Mouse (Mus musculus) megakaryocyte, adult 5-6 weeks (primary cell): ENCODE measurements at regions not wholly inside any gene's neighbourhood (a gene's known extent, or its start where the extent isn't known, plus 50 kb on each side); places are given as distances from the start of the nearest gene placed in this dataset.

ENCODE experiments used
- ATAC-seq: 2 replicates; pipeline ENCODE4 v1.8.0; 2016; ENCODE audit warnings: mild to moderate bottlenecking, inconsistent platforms; ENCODE audit not compliant: poor library complexity, severe bottlenecking

DNA sequence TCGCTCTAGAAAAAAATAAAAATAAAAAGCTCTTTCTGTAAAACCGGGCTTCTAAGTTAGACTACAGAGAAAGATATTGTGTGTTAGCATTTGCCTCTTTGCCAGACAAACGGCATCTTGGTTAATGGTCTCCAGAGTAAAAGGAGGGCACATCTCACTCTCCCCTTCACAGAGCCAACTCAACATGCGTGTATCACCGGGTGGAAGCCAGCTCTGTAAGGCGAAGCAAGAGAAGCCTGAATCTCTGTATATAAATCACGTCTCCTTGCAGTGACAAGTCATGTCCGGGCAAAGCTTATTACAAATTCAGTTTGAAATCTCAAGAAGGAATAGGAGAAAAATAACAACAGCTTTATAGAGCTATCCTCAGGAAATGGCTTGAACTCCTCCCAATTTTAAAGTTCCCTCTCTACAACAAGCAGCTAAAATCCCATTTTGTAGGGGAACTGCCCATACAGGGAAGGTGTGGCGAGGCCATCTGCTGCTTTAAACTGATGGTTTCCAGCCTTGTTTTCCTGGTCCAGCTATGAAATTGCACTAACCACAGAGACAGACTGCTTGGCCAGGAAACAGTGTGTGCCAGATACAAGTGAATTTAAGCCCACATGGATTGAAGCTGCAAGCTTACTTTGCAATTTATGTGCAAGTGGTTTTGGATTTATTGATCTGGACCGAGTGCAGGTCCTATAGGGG lies 291.7 kb upstream of the Noct start:
- no peak for ATAC-seq

DNA sequence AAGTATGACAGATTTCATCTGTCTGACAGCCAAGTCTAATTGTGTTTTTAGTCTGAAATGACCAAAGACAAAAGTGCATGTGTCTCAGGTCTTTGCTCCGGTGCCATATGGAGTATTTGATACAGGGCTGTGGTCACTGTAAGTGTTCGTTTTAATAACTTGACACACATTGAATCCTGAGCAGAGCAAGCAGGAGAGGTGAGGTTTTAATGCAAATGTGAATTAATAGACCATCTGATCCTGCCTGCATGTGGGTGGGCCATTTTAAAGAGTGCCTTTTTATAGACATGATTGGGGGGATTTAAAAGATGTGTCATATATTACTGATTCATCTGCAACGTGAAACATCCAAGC lies 291.2 kb upstream of the Noct start:
- ATAC-seq = no peak

DNA sequence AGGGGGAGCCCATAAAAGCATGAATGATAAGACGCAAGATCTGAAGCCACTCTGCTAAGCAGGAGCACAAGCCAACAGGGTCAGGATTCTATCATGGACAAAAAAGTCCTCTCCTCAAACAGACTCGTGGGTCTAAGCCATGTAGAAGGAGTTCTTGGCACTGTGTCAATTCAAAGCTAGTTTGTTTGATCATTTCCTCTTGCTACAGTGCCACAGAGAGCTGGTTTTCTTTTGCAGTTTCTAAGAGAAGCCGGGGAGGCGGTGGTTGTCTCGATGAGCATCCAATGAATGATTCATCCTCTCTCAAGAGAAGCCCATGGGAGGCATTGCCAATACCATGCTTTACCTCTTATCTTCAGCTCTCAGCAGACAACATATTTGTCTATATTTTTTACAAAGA lies 284.6 kb upstream of the Noct start:
- ATAC-seq = no peak

DNA sequence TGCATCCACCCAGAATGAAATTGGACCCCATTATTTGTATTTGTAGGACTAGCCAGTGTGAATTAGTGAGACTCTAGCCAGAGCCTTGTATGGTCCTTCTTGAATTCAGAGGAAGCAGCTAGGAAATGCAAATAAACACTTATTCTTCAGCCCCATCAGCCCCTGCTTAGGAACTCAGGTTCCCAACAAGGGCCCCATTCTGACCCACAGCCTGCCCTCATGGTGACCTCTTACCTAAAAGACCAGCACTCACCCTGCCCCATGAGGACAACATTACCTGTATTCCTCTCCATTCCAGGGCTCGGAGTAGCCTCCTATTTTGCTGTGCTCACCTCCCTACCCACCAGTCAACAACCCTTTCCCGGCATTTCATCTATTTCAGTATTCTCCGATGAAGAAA lies 283.6 kb upstream of the Noct start:
- ATAC-seq = no peak

DNA sequence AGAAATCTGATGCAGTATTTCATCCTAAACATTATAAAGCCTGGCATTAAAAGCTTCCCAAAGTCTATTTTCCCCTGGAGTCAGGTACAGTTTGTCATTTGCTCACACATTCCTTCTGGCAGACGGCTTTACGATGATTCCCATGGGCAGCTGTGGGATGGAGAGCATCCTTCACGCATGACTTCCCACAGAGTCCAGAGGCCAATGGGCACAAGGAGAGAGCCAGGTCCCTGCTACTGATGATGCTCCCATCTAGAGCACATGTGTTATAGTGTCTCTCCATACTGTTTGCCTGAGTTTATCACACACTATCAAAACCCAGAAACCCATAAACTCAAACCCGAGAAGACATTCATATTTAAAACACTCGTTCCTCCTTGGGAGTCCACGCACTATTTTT lies 270.8 kb upstream of the Noct start:
- ATAC-seq = no peak

DNA sequence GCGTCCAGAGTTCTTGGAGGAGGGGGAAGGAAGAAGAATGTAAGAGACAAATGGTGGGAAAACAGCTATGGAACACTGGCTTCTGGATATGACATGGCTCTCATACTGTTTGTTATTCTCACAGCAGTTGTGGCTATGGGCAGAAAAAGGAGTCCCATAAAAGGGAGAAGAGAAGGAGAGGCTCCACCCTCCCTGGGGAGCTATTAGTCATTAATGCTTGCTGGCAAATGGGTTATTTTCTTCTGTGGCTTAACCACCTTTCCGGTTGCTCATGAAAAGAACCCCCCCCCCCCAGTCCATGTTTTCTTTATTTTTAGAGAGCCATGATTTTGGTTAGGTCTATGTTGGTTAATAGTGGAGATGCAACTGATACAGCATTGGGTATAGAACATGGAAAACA lies 253.9 kb upstream of the Noct start:
- no peak for ATAC-seq

DNA sequence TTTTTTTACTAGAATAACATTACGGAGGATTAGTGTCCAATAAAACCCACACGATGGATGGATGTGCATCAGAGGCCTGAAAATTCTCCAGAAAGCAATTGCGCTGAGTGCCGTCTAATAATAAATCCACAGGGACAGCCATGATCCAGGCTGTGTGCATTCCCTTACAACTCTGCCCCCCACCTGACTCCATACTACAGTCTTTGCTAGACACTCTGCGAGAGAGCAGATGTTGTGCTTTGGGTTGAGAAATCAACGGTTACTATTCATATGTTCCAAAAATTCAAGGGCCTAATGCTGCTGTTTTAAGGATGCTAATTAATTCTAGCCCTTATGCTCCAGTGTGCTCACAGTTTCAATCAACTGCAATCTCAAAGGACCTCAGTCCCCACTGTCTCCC lies 251.2 kb upstream of the Noct start:
- no peak for ATAC-seq

DNA sequence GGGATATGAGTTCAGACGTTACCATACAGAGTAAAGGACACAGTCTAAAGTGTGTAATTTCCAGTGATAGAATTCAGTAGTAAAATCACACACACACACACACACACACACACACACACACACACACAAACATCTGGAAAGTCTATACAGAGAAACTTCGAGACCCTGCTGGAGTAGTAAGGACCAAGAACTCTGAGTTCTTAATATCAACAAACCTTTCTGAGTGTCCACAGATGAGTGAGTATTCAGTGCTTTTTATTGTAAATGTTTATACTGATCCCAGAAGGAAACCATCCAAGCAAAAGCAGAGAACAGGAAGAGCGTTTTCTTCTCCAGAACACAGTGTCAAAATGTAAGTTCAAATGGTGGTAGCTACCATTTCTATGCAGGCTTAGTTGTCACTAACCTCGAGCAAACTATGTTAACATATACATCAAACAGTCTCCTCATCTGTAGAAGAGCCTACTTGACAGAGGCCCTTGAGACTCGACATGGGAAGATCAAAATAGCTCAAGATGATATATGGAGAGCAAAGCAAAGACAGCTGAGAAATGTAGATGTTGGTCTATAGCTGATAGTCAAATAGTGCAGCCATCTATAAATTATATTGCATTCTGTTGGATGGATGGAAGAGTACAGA lies 248.0 kb upstream of the Noct start:
- ATAC-seq = no peak

DNA sequence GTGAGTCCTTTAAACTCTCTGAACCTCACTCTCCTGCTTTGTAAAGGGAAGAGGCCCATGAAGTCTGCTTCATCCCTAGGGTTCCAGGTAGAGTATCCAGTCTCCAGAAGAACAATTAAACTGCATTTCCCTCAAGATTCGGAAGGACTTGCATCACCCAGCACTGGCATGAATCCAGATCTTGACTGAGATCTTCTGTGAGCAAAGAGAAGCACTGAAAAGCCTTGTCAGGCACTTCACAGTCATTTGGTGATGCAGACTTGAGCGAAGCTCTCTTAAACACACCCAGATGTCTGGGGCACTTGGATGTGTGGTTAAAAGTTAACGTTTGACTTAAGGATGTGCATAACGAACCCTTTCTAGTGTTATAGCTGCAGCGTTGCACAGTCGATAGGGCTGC lies 247.4 kb upstream of the Noct start:
- no peak for ATAC-seq

DNA sequence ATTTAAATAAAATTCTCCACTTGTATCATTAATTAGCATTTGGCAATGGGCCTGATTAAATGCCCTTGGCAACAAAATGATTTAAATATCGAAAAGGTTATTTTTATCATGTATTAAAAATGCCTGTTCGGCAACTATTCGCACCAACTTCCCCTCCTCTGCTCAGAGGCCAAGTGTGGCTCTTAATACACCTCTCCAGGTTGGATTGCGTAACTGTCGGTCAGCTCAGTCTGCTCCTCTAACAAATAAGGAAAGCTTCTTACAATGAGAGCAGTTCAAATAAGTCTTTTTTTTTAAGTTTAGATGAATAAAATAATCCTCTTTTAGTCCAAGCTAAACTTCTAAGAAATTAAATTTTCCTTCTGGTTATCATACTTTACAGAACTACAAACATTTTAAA lies 245.6 kb upstream of the Noct start:
- no peak for ATAC-seq

DNA sequence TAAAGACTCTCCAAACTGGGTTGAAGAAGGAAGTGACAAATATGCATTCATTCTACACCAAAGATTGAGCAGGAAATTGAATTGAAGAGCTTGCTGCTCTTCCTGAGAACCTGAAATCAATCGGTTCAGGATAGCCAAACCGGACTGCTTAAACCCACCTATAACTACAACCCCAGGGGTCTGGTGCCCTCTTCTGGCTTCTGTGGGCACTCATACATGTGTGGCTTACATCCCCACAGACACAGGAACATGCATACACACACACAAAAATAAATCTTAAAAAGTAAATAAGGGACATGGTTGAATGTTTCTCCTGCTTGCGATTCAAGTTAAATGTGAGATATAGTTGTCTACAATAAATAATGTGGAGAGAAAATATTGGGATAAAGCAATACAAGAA lies 244.7 kb upstream of the Noct start:
- no peak for ATAC-seq

DNA sequence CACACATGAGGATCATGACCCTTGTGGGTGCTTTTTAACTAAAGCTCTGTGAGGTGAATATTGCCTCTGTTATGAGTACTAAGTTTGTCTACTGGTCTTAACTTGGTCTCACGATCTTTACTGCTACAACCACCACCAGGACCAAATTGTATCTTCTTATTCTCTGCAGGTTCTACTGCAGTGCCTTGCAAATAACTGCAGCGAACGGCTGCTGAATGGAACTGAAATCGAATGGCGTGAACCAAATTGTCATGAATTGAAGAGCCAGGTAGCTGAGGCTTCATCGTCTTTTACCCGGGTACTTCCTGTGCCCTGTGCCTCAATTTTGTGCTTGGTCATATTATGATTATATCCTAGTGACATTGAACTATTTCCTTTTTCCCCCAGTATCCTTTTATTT lies 242.5 kb upstream of the Noct start:
- ATAC-seq = no peak

DNA sequence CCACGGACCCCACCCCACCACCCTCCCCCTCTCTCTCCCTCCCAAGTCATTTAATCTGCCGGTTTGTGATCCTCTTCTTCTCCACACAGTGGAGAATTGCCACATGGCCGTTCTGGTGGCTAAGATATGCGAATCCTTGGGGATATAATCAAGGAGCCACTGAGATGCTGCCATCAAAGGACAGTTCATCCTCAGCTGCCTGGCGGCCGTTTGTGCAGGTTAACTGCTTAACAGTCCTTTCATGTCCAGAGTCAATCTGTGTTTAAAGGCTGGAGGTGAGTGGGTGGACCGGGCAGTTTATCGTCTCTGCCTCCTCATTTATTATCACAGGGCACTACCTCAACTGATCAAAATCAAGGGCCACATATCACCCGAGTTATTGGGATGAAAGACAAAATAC lies 241.6 kb upstream of the Noct start:
- ATAC-seq = no peak

DNA sequence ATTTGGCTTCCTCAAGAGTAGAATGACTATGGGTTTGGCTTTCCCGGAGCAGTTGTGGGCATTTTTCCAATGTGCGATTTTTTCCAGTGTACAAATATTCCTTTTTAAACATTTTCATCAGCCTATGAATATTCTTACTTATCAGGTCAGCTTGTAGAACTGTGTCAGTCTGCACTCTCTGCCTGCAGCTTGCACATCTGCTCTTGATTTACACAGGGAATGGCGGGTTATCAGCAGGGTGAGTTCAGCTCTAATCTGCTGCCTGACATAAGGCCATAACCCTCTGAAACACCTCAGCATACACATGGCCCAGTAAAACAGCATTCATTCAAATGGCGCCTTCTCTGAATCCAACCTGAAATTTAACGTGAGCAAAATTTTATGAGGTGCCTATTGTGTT lies 241.1 kb upstream of the Noct start:
- ATAC-seq = no peak

DNA sequence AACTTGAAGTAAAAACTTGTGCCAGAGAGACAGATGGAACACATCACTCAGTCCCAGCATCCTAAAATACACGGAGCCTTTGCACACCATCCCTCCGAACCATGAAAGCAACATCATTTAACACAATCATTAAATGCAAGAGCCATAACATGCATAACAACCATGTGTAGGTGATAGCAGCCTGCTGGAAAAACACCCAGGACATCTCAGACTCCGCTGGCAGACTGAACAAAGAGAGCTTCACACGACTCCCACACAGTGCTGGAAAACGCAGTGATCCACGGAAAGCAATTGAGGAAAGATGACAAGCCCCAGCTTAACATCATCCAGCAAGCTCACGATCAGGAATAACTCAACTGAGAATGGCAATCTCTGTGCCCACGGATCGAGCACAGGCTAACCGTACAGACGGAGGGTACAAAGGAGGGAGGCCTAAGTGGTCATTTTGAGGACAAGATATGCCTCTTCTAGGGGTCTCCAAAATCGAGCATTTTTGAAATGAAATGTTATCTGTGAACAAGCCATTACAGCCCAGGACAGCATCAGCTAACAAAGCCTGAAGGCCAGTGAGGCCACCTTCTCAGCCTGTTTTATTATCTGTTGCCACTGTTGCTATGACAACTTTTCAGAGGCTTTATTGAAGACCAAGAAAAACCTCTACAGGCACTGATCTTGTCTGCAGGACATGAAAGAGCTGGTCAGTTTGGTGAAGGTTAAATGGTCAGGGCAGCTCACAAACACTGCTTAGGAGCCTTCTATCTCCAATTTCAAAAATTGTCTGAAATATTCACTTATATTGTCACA lies 240.1 kb upstream of the Noct start:
- no peak for ATAC-seq

DNA sequence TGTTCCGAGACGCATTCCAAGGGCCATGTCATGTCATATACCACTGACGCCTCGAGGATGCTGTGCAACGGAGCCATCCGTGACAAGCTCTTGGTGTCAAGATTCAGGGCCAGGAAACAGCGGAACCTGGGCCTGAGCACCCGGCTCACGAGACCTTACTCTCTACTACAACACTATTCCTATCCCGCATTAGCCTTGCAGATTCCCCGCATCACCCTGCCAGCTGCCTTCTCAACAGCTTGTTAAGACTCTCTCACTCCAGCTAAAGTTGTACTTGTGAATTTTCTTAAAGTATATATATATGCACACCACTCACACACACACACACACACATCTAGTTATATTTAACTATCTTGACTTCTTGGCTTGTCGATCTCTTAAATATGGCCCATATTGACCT lies 236.4 kb upstream of the Noct start:
- ATAC-seq = no peak

DNA sequence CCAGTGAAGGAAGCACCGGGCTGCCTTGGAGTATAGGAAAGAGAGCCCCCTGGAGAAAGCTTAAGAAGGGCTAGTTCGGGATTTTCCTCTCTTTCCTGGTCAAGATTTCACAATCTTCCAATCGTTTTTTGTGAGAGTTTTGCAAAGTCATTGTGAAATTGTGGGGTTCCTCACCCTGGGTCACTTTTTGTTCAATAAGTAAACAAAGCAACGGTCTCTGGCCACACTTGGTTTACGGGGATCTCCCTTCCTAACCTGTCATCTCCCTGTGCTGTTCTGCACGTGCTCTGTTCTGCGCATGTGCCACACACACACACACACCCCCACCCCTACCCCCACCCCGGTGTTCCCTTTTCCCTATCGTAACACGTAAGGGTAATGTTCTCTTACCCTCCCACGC lies 233.4 kb upstream of the Noct start:
- ATAC-seq = no peak

DNA sequence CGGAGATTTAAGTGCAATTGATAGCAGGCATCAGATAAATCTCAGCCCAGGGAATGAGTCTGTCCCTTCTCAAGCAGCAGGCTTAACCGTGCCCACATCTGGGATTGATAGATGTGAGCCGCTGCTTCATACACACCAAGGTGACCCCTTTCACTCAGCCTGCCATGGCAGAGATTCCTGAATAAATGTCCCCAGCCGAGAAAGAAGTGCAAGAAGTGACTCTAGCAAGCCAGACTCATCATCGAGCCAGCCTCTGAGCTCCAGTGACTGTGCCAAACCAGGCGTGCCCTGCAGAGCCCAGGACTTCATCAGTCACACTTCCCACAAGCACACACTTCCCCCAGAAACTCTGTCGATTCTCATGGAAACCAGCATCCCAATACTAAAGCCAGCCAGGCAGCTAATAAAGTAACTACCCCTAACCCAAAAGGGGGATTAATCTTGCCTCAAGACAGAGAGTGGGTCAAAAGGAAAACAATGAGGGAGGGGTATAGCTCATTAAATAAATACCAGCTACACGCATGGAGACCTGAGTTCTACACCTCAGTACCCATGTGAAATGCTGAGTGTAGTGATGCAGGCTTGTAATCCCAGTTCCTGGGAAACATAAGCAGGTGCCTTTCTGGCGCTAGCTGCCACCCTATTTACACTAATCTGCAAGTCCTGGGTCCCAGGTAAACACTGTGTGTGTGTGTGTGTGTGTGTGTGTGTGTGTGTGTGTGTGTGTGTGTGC lies 231.5 kb upstream of the Noct start:
- ATAC-seq = no peak

DNA sequence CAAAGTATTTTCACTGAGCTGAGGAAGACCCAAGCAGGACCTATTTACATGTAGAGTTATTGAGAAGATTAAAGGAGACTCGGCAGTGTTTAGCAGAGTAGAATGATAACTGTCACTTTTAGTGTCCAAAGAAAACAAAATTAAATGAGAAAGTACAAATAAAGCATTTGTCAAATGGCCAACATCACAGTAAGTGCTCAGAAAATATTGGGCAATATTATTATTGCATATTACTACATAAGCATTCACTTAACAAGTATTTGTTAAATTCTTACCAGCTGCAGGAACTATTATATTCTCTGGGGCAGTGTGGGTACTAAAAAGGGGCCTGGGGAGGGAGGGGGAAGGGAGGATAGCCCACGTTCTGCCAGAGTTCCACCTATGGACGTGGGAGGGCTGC lies 224.5 kb upstream of the Noct start:
- ATAC-seq = no peak

DNA sequence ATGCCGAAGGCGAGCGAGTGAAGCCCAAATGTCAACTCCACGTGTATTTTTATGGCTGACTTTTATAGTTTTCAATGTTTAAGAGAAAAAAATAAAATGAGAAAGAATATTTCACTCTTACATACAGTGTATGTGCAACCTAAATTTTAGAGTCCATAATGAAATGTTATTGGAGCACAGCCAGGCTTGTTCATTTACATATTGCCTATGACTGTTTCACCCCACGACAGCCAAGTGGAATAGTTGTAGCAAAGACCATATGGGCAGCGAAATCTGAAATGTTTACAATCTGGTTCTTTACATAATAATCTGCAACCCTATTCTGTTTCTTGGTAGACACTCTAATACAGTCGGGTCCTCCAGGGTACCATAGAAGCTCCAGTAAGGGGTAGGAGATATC lies 223.3 kb upstream of the Noct start:
- no peak for ATAC-seq

DNA sequence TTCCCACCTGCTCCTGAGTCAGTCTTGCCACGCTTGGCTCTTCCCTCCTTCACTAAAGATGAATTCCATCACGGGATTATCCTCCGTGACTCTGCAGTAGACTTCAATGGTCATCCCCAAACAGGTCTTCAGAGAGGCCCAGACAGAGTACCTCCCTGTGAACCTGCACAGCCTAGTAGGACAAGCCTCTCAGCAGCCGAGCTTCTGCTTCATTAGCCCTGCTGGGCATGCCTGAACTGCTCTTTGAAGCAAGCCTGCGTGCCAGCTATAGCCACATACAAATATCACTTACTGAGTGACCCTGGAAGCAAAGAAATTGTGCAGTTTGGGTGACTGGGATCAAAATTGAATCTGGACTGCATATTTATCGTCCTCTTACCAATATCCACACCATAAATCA lies 221.6 kb upstream of the Noct start:
- ATAC-seq = no peak
